Mouse (Mus musculus) testis, adult 2 months (tissue): ENCODE data around the gene Plagl1. TPM values are rescaled to one million over a fixed set of nuclear protein-coding genes. Genes with fewer than 3 reads are reported as not detected.

Source experiments
- H3K27ac ChIP-seq: fragments of 200-500 bp; 2 replicates; pipeline ENCODE4 v1.5.1; 2012; ENCODE audit warnings: low read depth, low read length; ENCODE audit not compliant: control insufficient read depth, insufficient read depth
- H3K27me3 ChIP-seq: fragments of 200-500 bp; 2 replicates; pipeline ENCODE4 v1.6.1; 2012; ENCODE audit warnings: mild to moderate bottlenecking, low read length, moderate library complexity; ENCODE audit not compliant: control insufficient read depth, insufficient read depth
- H3K36me3 ChIP-seq: fragments of 200-500 bp; 2 replicates; pipeline ENCODE4 v1.6.1; 2012; ENCODE audit warnings: mild to moderate bottlenecking, low read length; ENCODE audit not compliant: control insufficient read depth, insufficient read depth
- H3K4me1 ChIP-seq: fragments of 200-500 bp; 2 replicates; pipeline ENCODE4 v1.6.1; 2012; ENCODE audit warnings: low read length; ENCODE audit not compliant: control insufficient read depth, insufficient read depth
- H3K4me3 ChIP-seq: fragments of 200-500 bp; 2 replicates; pipeline ENCODE4 v1.5.1; 2012; ENCODE audit warnings: low read depth, mild to moderate bottlenecking, low read length, moderate library complexity, mixed read lengths; ENCODE audit not compliant: control insufficient read depth
- CTCF ChIP-seq: fragments of 200-500 bp; IDR thresholded peaks from 2 replicates; pipeline ENCODE4 v1.5.1; 2012; ENCODE audit warnings: low read depth, mild to moderate bottlenecking, inconsistent platforms, low read length, moderate library complexity; ENCODE audit not compliant: control insufficient read depth, insufficient read depth, insufficient replicate concordance
- POLR2A ChIP-seq: fragments of 200-500 bp; IDR thresholded peaks from 2 replicates; pipeline ENCODE4 v1.6.1; 2012; ENCODE audit warnings: low read depth, mild to moderate bottlenecking, inconsistent platforms, low read length, moderate library complexity; ENCODE audit not compliant: control insufficient read depth
- polyA plus RNA-seq: library from polyadenylated mRNA; depleted of rRNA; stranded (reverse); fragments of >200 nt; gene quantifications from 2 replicates; pipeline ENCODE4 v1.2.3, GENCODE M21; 2012

The Plagl1 gene
- polyA plus RNA-seq, 1 experiment = 4.2 TPM

DNA sequence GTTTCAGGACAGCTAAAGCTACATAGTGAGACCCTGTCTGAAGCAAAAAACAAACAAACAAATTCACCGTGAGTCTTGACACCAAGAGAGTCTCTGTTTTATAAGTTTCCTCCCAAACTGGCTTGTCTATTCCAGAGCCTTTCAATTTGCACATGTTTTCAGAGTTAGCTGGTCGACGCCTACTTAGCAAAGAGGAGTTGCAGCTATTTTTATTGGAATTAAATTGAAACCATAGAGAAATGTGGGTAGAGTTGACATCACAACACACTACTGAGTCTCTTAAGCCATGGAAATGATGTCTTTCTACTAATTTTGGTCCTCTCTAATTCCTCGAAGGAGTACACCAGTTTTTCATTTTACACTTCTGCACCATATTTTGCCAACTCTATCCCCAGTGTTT lies 100.6 kb downstream of the Plagl1 start:
- H3K4me1 ChIP-seq = no peaks in the 10 kb centered on the region
- H3K36me3 ChIP-seq = no peaks in the 10 kb centered on the region
- TF ChIP-seq CTCF (no peak), POLR2A (no peak)
- no peaks in the 10 kb centered on the region for H3K27me3 ChIP-seq
- H3K27ac ChIP-seq = no peak overlapping the region
- no peak overlapping the region for H3K4me3 ChIP-seq

DNA sequence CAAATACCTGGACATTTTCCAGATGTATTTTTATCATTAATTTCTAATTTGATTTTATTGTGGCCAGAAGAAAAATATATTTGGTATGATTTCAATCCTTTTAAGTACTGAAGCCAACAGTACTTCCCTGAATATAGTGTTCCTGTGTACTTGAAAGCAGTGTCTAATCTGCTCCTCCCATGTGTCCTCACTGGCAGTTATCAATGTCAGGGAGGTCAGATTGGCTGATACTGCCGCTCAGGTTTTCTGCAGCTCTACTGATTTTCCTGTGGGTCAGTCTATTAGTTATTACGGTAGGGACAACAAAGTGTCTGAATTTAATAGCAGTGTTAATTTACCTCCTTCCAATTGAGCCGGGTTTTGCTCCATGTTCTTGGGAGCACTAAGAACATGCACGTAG lies 101.7 kb downstream of the Plagl1 start:
- TF ChIP-seq CTCF (no peak), POLR2A (no peak)
- Histone ChIP-seq H3K4me1 (no peaks in the 10 kb centered on the region), H3K27me3 (no peaks in the 10 kb centered on the region), H3K36me3 (no peaks in the 10 kb centered on the region), H3K4me3 (no peak overlapping the region), H3K27ac (no peak overlapping the region)

DNA sequence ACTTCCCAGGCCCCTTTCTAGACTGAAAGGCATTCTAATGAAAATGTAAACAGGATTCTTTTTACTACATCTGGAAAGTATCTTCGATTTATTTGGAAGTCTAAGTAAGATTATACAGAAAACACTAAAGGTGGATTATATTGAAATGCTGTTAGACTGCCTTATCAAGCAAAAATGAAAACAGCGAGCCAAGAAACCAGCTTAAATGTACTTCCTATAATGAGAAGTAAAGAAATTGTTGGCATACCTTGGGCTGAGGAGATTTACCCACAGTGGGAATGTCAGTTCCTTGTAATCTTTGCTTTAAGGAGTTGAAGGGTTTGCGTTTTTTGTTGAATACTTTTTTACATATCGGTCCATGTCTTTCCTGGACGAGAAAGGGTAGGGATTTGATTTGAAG lies 108.2 kb downstream of the Plagl1 start:
- TF ChIP-seq CTCF (no peak), POLR2A (no peak)
- Histone ChIP-seq H3K36me3 (no peaks in the 10 kb centered on the region), H3K27ac (no peak overlapping the region), H3K4me3 (no peak overlapping the region), H3K27me3 (no peaks in the 10 kb centered on the region), H3K4me1 (no peaks in the 10 kb centered on the region)

DNA sequence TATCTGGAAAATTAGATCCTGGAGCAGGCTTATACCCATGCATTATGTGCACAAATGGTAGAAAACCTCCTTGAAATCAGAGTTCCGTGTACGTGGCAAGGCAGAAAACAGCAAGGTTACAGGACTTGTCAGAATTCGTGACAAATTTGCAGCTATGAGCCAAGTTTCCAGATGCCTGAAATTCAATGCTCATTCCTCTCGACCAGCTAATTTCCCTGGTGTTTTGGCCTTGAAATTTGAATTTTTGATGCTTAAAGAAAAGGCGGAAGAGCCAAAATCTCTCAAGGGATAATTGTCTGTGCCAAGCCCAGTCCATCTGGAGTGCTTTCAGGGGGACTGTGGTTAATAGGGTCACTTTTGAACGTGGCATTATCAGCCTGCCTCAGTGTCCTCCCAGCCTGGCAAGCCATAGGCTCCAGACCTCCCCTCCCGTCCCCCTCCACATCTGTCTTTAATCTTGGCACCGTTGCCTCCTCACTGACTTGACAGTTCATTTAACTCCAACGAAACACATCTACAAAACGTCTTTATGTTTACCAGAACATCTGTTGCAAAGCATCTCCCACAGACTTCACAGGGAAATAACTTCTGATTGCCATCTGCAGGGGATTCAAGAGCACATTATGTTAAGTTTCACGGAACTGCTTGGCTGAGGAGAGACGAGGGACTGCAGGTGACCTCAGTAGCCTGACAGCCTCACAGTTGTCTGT lies 110.6 kb downstream of the Plagl1 start:
- TF ChIP-seq POLR2A (no peak), CTCF (no peak)
- H3K4me1 ChIP-seq = no peaks in the 10 kb centered on the region
- H3K27me3 ChIP-seq = no peaks in the 10 kb centered on the region
- H3K27ac ChIP-seq = no peak overlapping the region
- H3K36me3 ChIP-seq = no peaks in the 10 kb centered on the region
- H3K4me3 ChIP-seq = no peak overlapping the region

DNA sequence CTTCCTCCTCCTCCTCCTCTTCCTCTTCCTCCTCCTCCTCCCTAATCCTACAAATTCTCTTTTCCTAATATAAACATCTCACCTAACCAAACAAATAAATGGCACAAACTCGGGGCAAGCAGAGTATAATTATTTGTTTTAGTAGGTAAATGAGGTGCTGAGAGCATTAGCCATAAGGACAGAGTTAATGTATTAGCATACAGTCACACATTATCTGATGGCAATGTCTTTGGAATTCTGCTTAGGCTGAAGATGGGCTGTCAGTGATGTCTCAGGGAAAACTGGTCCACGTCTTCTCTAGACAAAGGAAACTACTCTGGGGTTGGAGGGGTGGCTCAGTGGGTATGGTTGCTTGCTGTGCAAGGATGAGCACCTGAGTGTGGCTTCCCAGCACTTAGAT lies 111.2 kb downstream of the Plagl1 start:
- Histone ChIP-seq H3K4me1 (no peaks in the 10 kb centered on the region), H3K4me3 (no peak overlapping the region), H3K36me3 (no peaks in the 10 kb centered on the region), H3K27ac (no peak overlapping the region), H3K27me3 (no peaks in the 10 kb centered on the region)
- TF ChIP-seq POLR2A (no peak), CTCF (no peak)

DNA sequence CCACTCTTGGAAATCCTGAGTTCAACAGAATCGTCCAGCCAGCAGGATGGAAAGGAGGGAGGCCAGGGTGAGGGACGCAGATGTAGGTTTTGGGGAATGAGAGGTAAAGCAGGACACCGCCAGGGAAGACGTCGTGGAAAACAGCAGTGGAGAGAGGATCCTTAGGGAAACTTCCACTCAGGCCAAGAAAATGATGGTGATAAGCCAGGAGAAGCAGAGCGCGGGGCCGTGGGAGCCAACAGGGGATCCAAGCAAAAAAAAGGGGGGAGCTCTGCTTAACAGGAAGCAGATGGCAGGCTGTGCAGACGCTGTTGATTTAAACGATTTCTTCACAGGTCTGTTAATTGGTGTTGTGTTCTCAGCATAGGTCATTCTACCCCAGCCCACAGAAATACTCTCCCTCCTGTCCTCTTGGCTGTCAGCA lies 112.5 kb downstream of the Plagl1 start:
- Histone ChIP-seq H3K4me3 (no peak overlapping the region), H3K27ac (no peak overlapping the region)
- no peak for TF ChIP-seq POLR2A

DNA sequence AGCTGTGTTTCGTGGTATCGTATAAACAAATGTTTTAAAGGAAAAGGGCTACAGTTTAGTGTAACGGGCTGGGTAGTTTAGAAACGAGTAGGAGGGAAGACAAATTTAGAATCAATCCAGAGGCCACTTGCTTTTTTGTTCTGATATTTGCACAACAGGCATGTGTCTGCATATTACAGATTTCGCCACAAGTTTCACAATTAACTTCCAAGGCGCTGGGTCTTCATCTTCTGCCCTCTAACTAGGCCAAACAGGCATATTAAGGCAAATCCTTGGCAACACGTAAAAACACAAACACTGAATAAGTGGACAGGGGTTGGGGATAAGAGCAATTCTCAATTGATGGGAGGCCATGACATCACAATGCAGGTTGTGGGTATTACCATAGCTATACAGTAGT lies 115.6 kb downstream of the Plagl1 start:
- TF ChIP-seq CTCF (no peak), POLR2A (no peak)
- Histone ChIP-seq H3K4me1 (no peaks in the 10 kb centered on the region), H3K36me3 (peaks cover 3% of the 10 kb centered on the region; the same call in 1 of the 2 replicates), H3K27me3 (no peaks in the 10 kb centered on the region), H3K4me3 (no peak overlapping the region), H3K27ac (no peak overlapping the region)

More for the DNA sequence above, 112.5 kb downstream of the Plagl1 start:
- H3K27me3 ChIP-seq = no peaks in the 10 kb centered on the region
- no peaks in the 10 kb centered on the region for H3K4me1 ChIP-seq
- H3K36me3 ChIP-seq = no peaks in the 10 kb centered on the region

DNA sequence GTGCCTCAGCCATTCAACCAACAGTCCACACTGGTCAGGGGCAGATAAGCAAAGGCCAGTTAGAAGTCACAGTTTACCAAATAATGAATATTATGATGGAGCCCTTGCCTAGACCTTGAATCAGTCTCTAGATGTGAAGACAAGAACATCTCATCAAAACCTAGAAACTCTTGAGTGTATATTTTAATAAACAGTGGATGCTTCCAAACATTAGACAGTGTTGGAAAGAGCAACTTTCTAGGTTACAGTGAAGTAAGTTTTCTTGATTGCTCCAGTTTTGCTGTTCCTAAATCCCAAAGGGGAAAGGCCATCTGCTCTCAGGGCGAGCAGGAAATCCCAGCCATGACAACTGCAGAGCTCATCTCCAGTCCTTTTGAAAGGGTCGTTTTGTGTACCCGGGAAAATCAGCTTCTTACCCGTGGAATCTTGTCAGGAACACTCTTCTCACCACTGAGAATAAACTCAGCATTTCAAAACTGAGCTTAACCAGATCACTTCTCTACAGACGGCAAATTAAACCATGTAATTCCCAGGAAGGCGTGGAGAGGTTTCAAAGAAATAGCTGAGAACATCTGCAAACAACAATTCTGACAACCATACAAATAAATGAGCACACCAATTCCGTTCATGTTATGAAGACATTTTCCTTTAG lies 117.8 kb downstream of the Plagl1 start, which contains the start of gene Zc2hc1b:
Gene Zc2hc1b (minus strand): TSS at position 51 of the 652 bp plus-strand sequence.
- no peak within 1 kb of the TSS for H3K27ac ChIP-seq

More for the DNA sequence above, 117.8 kb downstream of the Plagl1 start, which contains the start of gene Zc2hc1b:
- H3K4me1 ChIP-seq = no peaks in the 10 kb centered on the region
- TF ChIP-seq POLR2A (no peak), CTCF (no peak)
- H3K36me3 ChIP-seq = peaks cover 5% of the 10 kb centered on the region
- no peaks in the 10 kb centered on the region for H3K27me3 ChIP-seq
- H3K4me3 ChIP-seq = peak within 1 kb of the TSS; percentile 64
